Mouse (Mus musculus) hindbrain, embryonic 14.5 days (tissue): Measurements from ENCODE around the gene Msantd2. TPM values are rescaled to one million over a fixed set of nuclear protein-coding genes. Genes with fewer than 3 reads are reported as not detected.

Experiments
- polyA plus RNA-seq: library from polyadenylated mRNA; unstranded; fragments of >200 nt; fragmentation: Nextera tagmentation; extraction: Ambion mirVana; gene quantifications from 2 replicates; pipeline ENCODE4 v1.2.1, GENCODE M21; 2014

The Msantd2 gene
- polyA plus RNA-seq, 1 experiment from 2014 or later = 29.9 TPM

Other genes starting within 250 kb of the Msantd2 start
- 1.6 and 2.0 TPM in 2 replicates for gene Slc37a2, start 233.6 kb upstream of the Msantd2 start, polyA plus RNA-seq
- 6.6 and 7.0 TPM in 2 replicates for gene Ccdc15, start 140.9 kb upstream of the Msantd2 start, polyA plus RNA-seq
- gene Hepacam, start 122.0 kb upstream of the Msantd2 start, polyA plus RNA-seq = 16.8 and 18.5 TPM in 2 replicates
- gene Robo4, start 87.4 kb upstream of the Msantd2 start, polyA plus RNA-seq = 4.8 and 5.9 TPM in 2 replicates
- gene Robo3, start 56.1 kb upstream of the Msantd2 start, polyA plus RNA-seq = 13.3 and 20.5 TPM in 2 replicates
- 48.3 and 49.3 TPM in 2 replicates for gene Esam, start 38.8 kb downstream of the Msantd2 start, polyA plus RNA-seq
- gene Vsig2, start 49.9 kb downstream of the Msantd2 start, polyA plus RNA-seq = 0.42 and 1.1 TPM in 2 replicates
- 3.4 and 3.8 TPM in 2 replicates for gene Nrgn, start 63.6 kb downstream of the Msantd2 start, polyA plus RNA-seq
- 14.2 and 14.3 TPM in 2 replicates for gene Siae, start 66.4 kb downstream of the Msantd2 start, polyA plus RNA-seq
- 10.2 and 14.1 TPM in 2 replicates for gene Spa17, start 124.4 kb downstream of the Msantd2 start, polyA plus RNA-seq
- gene Tbrg1, start 168.0 kb downstream of the Msantd2 start, polyA plus RNA-seq = 91.3 and 91.5 TPM in 2 replicates
- gene Panx3, start 179.9 kb downstream of the Msantd2 start, polyA plus RNA-seq = 0.09 TPM in 1 of 2 replicates, not detected in the other
- not detected in 2 replicates for gene Olfr160, start 226.9 kb downstream of the Msantd2 start, polyA plus RNA-seq